Mouse (Mus musculus): ENCODE data around the gene Slc34a3. TPM values are rescaled to one million over a fixed set of nuclear protein-coding genes. Genes with fewer than 3 reads are reported as not detected.
A peak's percentile ranks its signal among the peaks of the same experiment; 100 is the strongest.

Slc34a3 gene
- total RNA-seq, 1 experiment = 0.67 TPM

GRCm38 (mm10) chr2:25265897-25266656 is 31.9 kb upstream of the Slc34a3 start:
- no peaks in the 10 kb centered on the region for H3K9me3 ChIP-seq (ENCODE audit: control insufficient read depth, insufficient read depth, low read depth, low read length)
- H3K27ac ChIP-seq (ENCODE audit: insufficient read depth, low read depth, low read length, poor library complexity, severe bottlenecking) = no peak overlapping the region
- in situ Hi-C loops (cut with MboI; ENCODE audit: low sequenced_read_pairs in 2 of 2, unreplicated experiment in 2 of 2) = no loop called here
- no peak for DNase-seq (ENCODE audit: low read depth, low spot score)
- H3K9ac ChIP-seq (ENCODE audit: insufficient read depth, low read depth, low read length, poor library complexity, severe bottlenecking) = 0 out of 2 replicates have a peak overlapping the region, but pooled peaks have one; percentile 14
- peak overlapping the region in 1 of 2 experiments; percentile 4; a peak in 1 of 4 replicates for H3K4me3 ChIP-seq (ENCODE audit: insufficient read depth in 1 of 2, low read depth in 1 of 2, low read length in 2 of 2, poor library complexity in 1 of 2, severe bottlenecking in 1 of 2)
- H3K4me1 ChIP-seq (ENCODE audit: control insufficient read depth in 2 of 2, insufficient read depth in 2 of 2, low read length in 2 of 2, poor library complexity in 1 of 2) = peaks cover 0 to 12% of the 10 kb centered on the region in 2 experiments; a peak in 2 of 4 replicates
- H3K36me3 ChIP-seq (ENCODE audit: control insufficient read depth, insufficient read depth, low read length, poor library complexity, severe bottlenecking) = peaks cover 15% of the 10 kb centered on the region
- TF ChIP-seq ZNF384 (IDR thresholded peaks at IDR 0.05; ENCODE audit: low read depth, low read length) (no peak), ZC3H11A (IDR thresholded peaks at IDR 0.05; ENCODE audit: borderline replicate concordance, low read depth, low read length) (no peak), MAFK (IDR thresholded peaks at IDR 0.05; ENCODE audit: insufficient read depth, low read depth, low read length) (no peak), HCFC1 (IDR thresholded peaks at IDR 0.05; ENCODE audit: borderline replicate concordance, insufficient read depth, low read length) (no peak), CHD2 (IDR thresholded peaks at IDR 0.05; ENCODE audit: low read depth, low read length) (no peak)

GRCm38 (mm10) chr2:25264851-25265250 is 30.7 kb upstream of the Slc34a3 start:
- in situ Hi-C loops (cut with MboI; ENCODE audit: low sequenced_read_pairs in 2 of 2, unreplicated experiment in 2 of 2) = no loop called here
- H3K27ac ChIP-seq (ENCODE audit: insufficient read depth, low read depth, low read length, poor library complexity, severe bottlenecking) = no peak overlapping the region
- H3K4me1 ChIP-seq (ENCODE audit: control insufficient read depth in 2 of 2, insufficient read depth in 2 of 2, low read length in 2 of 2, poor library complexity in 1 of 2) = peaks cover 0 to 12% of the 10 kb centered on the region in 2 experiments; a peak in 1 of 4 replicates
- peaks cover 10% of the 10 kb centered on the region; the same call in 1 of the 2 replicates for H3K36me3 ChIP-seq (ENCODE audit: control insufficient read depth, insufficient read depth, low read length, poor library complexity, severe bottlenecking)
- TF ChIP-seq HCFC1 (IDR thresholded peaks at IDR 0.05; ENCODE audit: borderline replicate concordance, insufficient read depth, low read length) (no peak), MAFK (IDR thresholded peaks at IDR 0.05; ENCODE audit: insufficient read depth, low read depth, low read length) (no peak), ZNF384 (IDR thresholded peaks at IDR 0.05; ENCODE audit: low read depth, low read length) (no peak), CHD2 (IDR thresholded peaks at IDR 0.05; ENCODE audit: low read depth, low read length) (no peak), ZC3H11A (IDR thresholded peaks at IDR 0.05; ENCODE audit: borderline replicate concordance, low read depth, low read length) (no peak)
- no peaks in the 10 kb centered on the region for H3K9me3 ChIP-seq (ENCODE audit: control insufficient read depth, insufficient read depth, low read depth, low read length)
- DNase-seq (ENCODE audit: low read depth, low spot score) = no peak
- no peak overlapping the region for H3K9ac ChIP-seq (ENCODE audit: insufficient read depth, low read depth, low read length, poor library complexity, severe bottlenecking)
- H3K4me3 ChIP-seq (ENCODE audit: insufficient read depth in 1 of 2, low read depth in 1 of 2, low read length in 2 of 2, poor library complexity in 1 of 2, severe bottlenecking in 1 of 2) = no peak overlapping the region; a peak in 1 of 4 replicates

GRCm38 (mm10) chr2:25264286-25264660 is 30.1 kb upstream of the Slc34a3 start:
- H3K4me3 ChIP-seq (ENCODE audit: insufficient read depth in 1 of 2, low read depth in 1 of 2, low read length in 2 of 2, poor library complexity in 1 of 2, severe bottlenecking in 1 of 2) = peak overlapping the region in 1 of 2 experiments; percentile 90; a peak in 1 of 4 replicates
- in situ Hi-C loops (cut with MboI; ENCODE audit: low sequenced_read_pairs in 2 of 2, unreplicated experiment in 2 of 2) = no loop called here
- peak overlapping the region; percentile 28 for H3K9ac ChIP-seq (ENCODE audit: insufficient read depth, low read depth, low read length, poor library complexity, severe bottlenecking)
- DNase-seq (ENCODE audit: low read depth, low spot score) = no peak
- no peak overlapping the region for H3K27ac ChIP-seq (ENCODE audit: insufficient read depth, low read depth, low read length, poor library complexity, severe bottlenecking)
- TF ChIP-seq CHD2 (IDR thresholded peaks at IDR 0.05; ENCODE audit: low read depth, low read length) (no peak), HCFC1 (IDR thresholded peaks at IDR 0.05; ENCODE audit: borderline replicate concordance, insufficient read depth, low read length) (no peak)
- peaks cover 0 to 12% of the 10 kb centered on the region in 2 experiments; a peak in 1 of 4 replicates for H3K4me1 ChIP-seq (ENCODE audit: control insufficient read depth in 2 of 2, insufficient read depth in 2 of 2, low read length in 2 of 2, poor library complexity in 1 of 2)
- H3K36me3 ChIP-seq (ENCODE audit: control insufficient read depth, insufficient read depth, low read length, poor library complexity, severe bottlenecking) = peaks cover 7% of the 10 kb centered on the region; the same call in 1 of the 2 replicates
- no peaks in the 10 kb centered on the region for H3K9me3 ChIP-seq (ENCODE audit: control insufficient read depth, insufficient read depth, low read depth, low read length)

GRCm38 (mm10) chr2:25263623-25264285 is 29.6 kb upstream of the Slc34a3 start:
- DNase-seq (ENCODE audit: low read depth, low spot score) = no peak
- Histone ChIP-seq H3K36me3 (ENCODE audit: control insufficient read depth, insufficient read depth, low read length, poor library complexity, severe bottlenecking) (peaks cover 2% of the 10 kb centered on the region; the same call in 1 of the 2 replicates), H3K4me3 (ENCODE audit: insufficient read depth in 1 of 2, low read depth in 1 of 2, low read length in 2 of 2, poor library complexity in 1 of 2, severe bottlenecking in 1 of 2) (peak overlapping the region; percentile 87 to 90), H3K9ac (ENCODE audit: insufficient read depth, low read depth, low read length, poor library complexity, severe bottlenecking) (peak overlapping the region; percentile 86), H3K27ac (ENCODE audit: insufficient read depth, low read depth, low read length, poor library complexity, severe bottlenecking) (no peak overlapping the region), H3K9me3 (ENCODE audit: control insufficient read depth, insufficient read depth, low read depth, low read length) (no peaks in the 10 kb centered on the region), H3K4me1 (ENCODE audit: control insufficient read depth in 2 of 2, insufficient read depth in 2 of 2, low read length in 2 of 2, poor library complexity in 1 of 2) (peaks cover 0 to 12% of the 10 kb centered on the region in 2 experiments; a peak in 1 of 4 replicates)
- in situ Hi-C loops (cut with MboI; ENCODE audit: low sequenced_read_pairs in 2 of 2, unreplicated experiment in 2 of 2) = no loop called here
- TF ChIP-seq CHD2 (IDR thresholded peaks at IDR 0.05; ENCODE audit: low read depth, low read length) = no peak
- no peak for TF ChIP-seq HCFC1 (IDR thresholded peaks at IDR 0.05; ENCODE audit: borderline replicate concordance, insufficient read depth, low read length)
- no peak for TF ChIP-seq ZNF384 (IDR thresholded peaks at IDR 0.05; ENCODE audit: low read depth, low read length)
- TF ChIP-seq MAFK (IDR thresholded peaks at IDR 0.05; ENCODE audit: insufficient read depth, low read depth, low read length) = no peak
- no peak for TF ChIP-seq ZC3H11A (IDR thresholded peaks at IDR 0.05; ENCODE audit: borderline replicate concordance, low read depth, low read length)

Data from ES-E14 (cell line).